Mouse (Mus musculus) cerebellum, adult (tissue): ENCODE results near the gene Afg1l.

Experiments
- ATAC-seq: cut with Nextera tagmentation; 2 replicates; pipeline ENCODE4 v1.9.2; 2017; ENCODE audit warnings: mild to moderate bottlenecking, moderate library complexity, mixed read lengths; ENCODE audit not compliant: insufficient number of reproducible peaks, low FRiP score, low TSS enrichment

The Afg1l gene

GRCm38 (mm10) chr10:42388181-42388580, 90.2 kb downstream of the Afg1l start:
- no peak for ATAC-seq

- no peak for ATAC-seq
Observed at GRCm38 (mm10) chr10:42384946-42385644, 93.3 kb downstream of the Afg1l start.

DNA sequence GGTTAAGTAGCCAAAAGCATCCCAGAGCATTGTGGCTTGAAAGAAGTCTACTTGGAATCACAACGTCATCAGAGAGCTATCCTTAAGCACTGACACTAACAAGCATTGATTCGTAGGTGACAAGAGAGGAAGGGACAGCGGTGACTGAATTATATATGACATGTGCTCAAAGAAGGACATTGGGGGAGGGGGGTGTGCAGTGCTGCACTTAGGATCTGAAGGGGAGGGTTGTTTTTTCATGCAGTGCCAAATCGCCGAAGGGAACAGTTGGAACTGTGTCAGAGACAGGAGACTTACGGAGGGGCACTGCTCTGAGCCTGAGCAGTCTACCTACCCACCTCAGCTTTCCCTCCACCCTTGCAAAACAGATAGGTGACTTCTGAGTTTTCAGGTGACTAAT, 94.7 kb downstream of the Afg1l start:
- no peak for ATAC-seq

DNA sequence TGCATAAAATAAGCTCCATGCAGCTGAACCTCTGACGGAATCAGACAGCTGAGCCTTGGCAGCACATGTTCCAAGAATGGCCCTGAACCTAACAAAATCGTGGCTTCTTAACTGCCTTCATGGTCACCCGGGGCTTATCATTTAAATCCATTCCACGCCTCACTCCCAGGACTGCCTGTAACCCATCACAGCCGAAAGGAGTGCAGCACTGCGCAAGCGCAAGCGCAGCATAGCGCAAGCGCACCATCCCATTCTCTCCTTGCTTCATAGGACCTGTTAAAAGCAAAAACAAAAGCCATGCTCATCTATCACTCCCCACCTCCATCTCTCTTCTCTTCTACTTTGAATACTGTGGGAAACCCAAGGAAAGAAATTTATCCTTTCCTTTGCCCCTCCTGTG, 114.1 kb downstream of the Afg1l start:
- ATAC-seq, result no peak

GRCm38 (mm10) chr10:42355980-42356379, 122.4 kb downstream of the Afg1l start:
- ATAC-seq, result no peak

DNA sequence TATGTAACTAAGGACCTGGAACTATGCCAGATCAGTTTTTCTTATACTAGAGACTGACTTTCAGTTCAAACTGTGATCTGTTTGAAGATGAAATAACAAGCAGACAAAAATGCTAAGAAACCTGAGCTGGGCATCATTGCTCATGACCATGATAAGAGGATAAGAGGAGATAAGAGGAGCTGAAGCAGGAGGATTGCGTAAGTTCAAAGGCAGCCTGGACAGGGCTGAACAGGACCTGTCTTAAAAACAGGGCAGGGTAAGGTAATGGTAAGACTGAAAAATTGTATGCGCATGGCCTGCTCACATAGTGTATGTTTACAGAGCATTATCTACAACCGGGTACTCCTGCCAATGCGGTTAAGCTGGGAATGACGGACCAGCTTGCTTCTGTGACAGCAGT, 130.4 kb downstream of the Afg1l start:
- no peak for ATAC-seq

DNA sequence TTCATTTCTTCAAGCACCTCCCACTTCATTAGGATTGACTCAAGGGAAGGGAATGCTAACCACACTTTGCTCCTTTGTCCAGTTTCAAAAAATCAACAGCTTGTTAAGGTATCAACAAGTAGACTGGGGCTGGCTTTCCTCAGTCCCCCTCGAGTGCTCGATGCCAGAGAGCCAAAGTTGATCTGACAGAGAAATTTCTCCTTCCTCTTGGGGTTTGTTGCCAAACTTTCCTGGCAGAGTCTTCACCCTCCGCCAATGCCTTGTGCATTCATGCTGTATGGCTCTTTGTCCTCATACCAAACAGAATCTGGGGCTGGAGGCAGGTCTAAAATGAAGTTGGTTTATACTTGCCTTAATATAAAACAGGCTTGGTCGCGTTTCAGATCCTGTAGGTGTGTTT, 131.2 kb downstream of the Afg1l start:
- no peak for ATAC-seq

- ATAC-seq, result no peak
Observed at GRCm38 (mm10) chr10:42346179-42346877, 132.0 kb downstream of the Afg1l start.

GRCm38 (mm10) chr10:42342714-42343113, 135.7 kb downstream of the Afg1l start:
- ATAC-seq, result no peak

DNA sequence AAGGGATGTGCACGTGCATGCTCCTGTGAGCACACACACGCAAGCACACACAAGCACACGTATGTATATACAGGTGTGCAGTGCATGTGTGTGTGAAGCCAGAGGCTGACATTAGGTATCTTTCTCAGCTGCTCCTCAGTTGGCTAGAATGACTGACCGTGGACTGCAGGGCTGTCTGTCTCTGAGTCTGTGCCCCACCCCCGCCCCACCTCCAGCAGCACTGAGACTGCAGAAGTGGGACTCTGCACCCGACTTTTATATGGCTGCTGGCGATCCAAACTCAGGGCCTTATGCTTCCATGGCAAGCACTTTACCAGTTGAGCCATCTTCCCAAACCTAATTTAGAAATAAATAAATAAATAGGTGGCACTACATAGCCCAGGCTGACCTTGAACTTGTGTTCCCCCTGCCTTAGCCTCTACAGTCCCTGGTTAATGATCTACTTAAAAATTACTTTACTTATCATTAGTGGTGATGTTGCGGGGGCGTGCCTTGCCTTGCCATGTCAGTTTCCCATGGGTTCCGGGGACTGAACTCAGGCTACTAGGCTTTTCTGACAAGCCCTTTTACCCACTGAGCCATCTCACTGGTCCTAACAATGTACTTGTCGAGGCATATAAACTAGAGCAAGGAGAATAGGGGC, 136.4 kb downstream of the Afg1l start:
- ATAC-seq, result no peak

GRCm38 (mm10) chr10:42340426-42340793, 138.0 kb downstream of the Afg1l start:
- no peak for ATAC-seq

- ATAC-seq, result no peak
Observed at GRCm38 (mm10) chr10:42339773-42340425, 138.5 kb downstream of the Afg1l start.

GRCm38 (mm10) chr10:42338456-42338855, 139.9 kb downstream of the Afg1l start:
- ATAC-seq, result no peak

DNA sequence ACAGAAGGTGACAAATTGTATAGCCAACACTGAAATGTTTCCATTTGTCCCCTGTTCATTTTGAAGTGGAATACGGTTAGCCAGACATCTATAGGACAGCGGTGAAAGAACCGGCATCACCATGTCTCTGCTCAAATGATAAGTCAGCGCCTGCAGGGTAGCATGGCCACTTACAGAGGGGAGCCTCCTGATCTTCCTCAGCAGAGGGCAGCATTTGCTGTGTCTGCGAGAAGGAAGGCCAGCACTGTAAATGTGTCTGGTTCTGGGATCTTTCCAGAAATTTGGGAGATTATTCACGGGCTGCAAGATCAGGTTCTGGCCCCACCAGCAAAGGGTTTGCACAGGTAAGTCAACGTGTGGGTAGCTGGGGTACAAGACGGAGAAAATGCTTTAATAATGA, 150.8 kb downstream of the Afg1l start:
- ATAC-seq, result no peak

- ATAC-seq, result no peak
Observed at GRCm38 (mm10) chr10:42325305-42325704, 153.1 kb downstream of the Afg1l start.

GRCm38 (mm10) chr10:42323978-42324377, 154.4 kb downstream of the Afg1l start:
- no peak for ATAC-seq

- no peak for ATAC-seq
Observed at GRCm38 (mm10) chr10:42313222-42313786, 165.1 kb downstream of the Afg1l start.

DNA sequence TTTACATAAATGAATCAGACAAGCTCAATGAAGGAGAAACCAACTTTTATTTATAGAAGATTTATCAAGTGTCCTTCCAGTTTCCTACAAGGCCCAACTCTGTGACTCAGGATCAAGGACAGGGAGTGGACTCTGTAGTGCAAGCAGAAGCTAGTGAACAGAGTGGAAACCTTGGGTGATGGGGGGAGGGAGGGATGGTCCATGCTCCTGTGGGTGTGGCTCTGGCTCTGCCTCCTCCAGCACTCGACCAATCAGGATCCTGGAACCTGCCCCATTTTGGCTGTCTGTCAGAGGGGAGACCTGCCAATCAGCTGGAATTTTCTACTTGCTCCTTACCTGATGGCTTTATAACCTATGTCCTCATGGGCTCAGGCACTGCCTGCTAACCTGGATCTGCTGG, 165.8 kb downstream of the Afg1l start:
- ATAC-seq, result no peak

GRCm38 (mm10) chr10:42308687-42308987, 169.7 kb downstream of the Afg1l start:
- no peak for ATAC-seq

GRCm38 (mm10) chr10:42307980-42308686, 170.2 kb downstream of the Afg1l start:
- ATAC-seq, result peak; percentile 49; the same call in 1 of the 2 replicates
